In genomic region chr1:39302246-39302645, GRCm38 (mm10) we compare ENCODE assay signal across 25 mouse cellular contexts.
"Had no signal": no experiment of that assay in that cellular context is flagged by ENCODE, and none has a peak within 500 bp of the region (broad histone marks: within the 10 kb centered on the region; RNA-seq: fewer than 3 reads in every experiment).

No protein-coding gene starts in this region.

- DNase-seq: gastrocnemius, postnatal 25 days; heart, adult 18-20 months; heart, postnatal 14 days; heart, postnatal 36 days; kidney, adult 11 months; kidney, adult 8-10 months; kidney, postnatal 14 days; kidney, postnatal 36 days; layer of hippocampus, adult 9-11 months; layer of hippocampus, postnatal 36 days; liver; liver, embryonic 13.5 days; liver, postnatal 0 days had no signal

- H3K4me3 ChIP-seq: heart, embryonic 10.5 days; heart, embryonic 13.5 days; heart, embryonic 15.5 days; hindbrain, embryonic 13.5 days; hindbrain, embryonic 15.5 days; kidney, embryonic 15.5 days; limb, embryonic 10.5 days; limb, embryonic 12.5 days; liver, embryonic 13.5 days; liver, embryonic 15.5 days had no signal

- H3K9ac ChIP-seq: heart, embryonic 13.5 days; heart, embryonic 15.5 days; hindbrain, embryonic 13.5 days; hindbrain, embryonic 15.5 days; kidney, embryonic 15.5 days; limb, embryonic 12.5 days; liver, embryonic 13.5 days; liver, embryonic 15.5 days; liver, postnatal 0 days had no signal

- H3K27ac ChIP-seq: heart, embryonic 10.5 days; heart, embryonic 13.5 days; heart, embryonic 15.5 days; hindbrain, embryonic 13.5 days; hindbrain, embryonic 15.5 days; hindbrain, postnatal 0 days; kidney, embryonic 15.5 days; kidney, postnatal 0 days; limb, embryonic 10.5 days; limb, embryonic 12.5 days; liver, embryonic 13.5 days; liver, embryonic 15.5 days had no signal

- ATAC-seq: hindbrain, postnatal 0 days; intestine, embryonic 16.5 days; liver, postnatal 0 days had no signal

- H3K4me1 ChIP-seq: hindbrain, embryonic 13.5 days; hindbrain, embryonic 15.5 days; limb, embryonic 12.5 days; liver, embryonic 13.5 days; liver, embryonic 15.5 days had no signal

- H3K36me3 ChIP-seq: heart, embryonic 10.5 days; heart, embryonic 13.5 days; heart, embryonic 15.5 days; hindbrain, embryonic 13.5 days; hindbrain, embryonic 15.5 days; kidney, embryonic 15.5 days; limb, embryonic 10.5 days; limb, embryonic 12.5 days; liver, embryonic 13.5 days; liver, embryonic 15.5 days had no signal

- H3K9me3 ChIP-seq: heart, embryonic 10.5 days; heart, embryonic 13.5 days; heart, embryonic 15.5 days; hindbrain, embryonic 13.5 days; hindbrain, embryonic 15.5 days; kidney, embryonic 15.5 days; limb, embryonic 10.5 days; limb, embryonic 12.5 days; liver, embryonic 13.5 days; liver, embryonic 15.5 days had no signal

- H3K27me3 ChIP-seq: heart, embryonic 13.5 days; heart, embryonic 15.5 days; hindbrain, embryonic 13.5 days; hindbrain, embryonic 15.5 days; kidney, embryonic 15.5 days; limb, embryonic 12.5 days; liver, embryonic 13.5 days; liver, embryonic 15.5 days had no signal

- H3K4me2 ChIP-seq: heart, embryonic 13.5 days; heart, embryonic 15.5 days; hindbrain, embryonic 13.5 days; hindbrain, embryonic 15.5 days; kidney, embryonic 15.5 days; limb, embryonic 12.5 days; liver, embryonic 13.5 days; liver, embryonic 15.5 days had no signal
